Mouse (Mus musculus) heart, adult 2 months (tissue): ENCODE measurements around the gene Irf8.

Source experiments
- CTCF ChIP-seq: fragments of 200-600 bp; IDR thresholded peaks from 2 replicates; pipeline ENCODE4 v1.8.1; 2022; ENCODE audit warnings: antibody characterized with exemption, mild to moderate bottlenecking, moderate library complexity
- POLR2A ChIP-seq: fragments of 200-500 bp; IDR thresholded peaks from 2 replicates; pipeline ENCODE4 v1.6.1; 2011; ENCODE audit warnings: mild to moderate bottlenecking, low read depth, low read length, control low read depth; ENCODE audit not compliant: insufficient read depth

DNA sequence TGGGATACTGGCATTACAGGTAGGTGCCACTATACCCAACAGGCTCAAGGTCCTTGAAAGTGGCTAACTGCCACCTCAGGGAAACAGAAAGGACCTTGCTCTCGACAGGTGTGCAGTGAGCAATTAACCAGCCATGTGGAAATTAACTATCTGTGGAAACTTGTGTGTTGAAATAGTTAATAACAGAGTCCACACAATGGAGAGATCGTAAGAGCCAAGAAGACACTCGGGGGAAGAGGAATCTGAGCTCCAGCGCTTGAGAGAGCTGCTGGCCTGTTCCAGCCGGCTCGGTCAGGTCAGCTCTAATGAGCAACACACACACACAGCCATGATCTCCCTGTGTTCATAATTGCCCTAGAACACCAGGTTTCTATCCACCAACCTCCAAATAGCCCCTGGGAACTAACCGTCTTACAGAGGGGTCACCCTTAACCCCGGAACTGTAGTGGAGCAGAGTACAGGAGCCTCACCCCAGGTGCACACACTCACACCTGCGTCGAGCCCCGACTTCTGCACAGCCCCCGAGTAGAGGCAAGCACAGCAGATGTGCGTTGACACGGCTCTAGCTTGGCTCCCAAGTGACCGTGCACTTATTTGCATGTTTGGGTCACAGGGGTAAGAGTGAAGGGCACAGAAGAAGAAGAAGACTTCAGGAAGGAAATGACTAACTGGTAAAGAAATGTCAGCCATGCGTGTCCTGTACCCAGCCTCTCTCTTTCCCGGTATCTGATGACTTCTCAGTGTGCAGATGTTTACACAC lies 11.2 kb upstream of the Irf8 start:
- TF ChIP-seq POLR2A, result no peak
- no peak for TF ChIP-seq CTCF
